Mouse (Mus musculus): ENCODE data around the gene Dnajc19.

Dnajc19 gene

DNA sequence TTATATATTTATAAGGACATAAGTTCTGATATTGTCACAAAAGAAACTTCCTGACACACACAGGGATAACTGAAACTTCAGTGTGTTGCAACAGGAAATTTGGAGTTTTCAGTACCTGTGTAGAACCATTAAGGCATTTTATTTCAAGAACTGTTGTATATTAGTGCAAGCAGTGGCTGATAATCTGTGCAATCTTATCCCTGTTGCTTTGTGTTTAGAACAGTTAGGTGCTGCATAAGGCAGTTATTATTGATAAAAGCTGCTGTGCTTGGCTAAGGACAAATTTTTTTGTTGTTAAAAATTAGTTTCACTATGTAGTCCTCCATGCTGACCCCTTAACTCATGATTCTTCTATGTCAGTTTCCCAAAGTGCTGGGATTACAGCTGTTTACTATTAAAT is 52.2 kb downstream of the Dnajc19 start:
- DNase-seq: no peak

DNA sequence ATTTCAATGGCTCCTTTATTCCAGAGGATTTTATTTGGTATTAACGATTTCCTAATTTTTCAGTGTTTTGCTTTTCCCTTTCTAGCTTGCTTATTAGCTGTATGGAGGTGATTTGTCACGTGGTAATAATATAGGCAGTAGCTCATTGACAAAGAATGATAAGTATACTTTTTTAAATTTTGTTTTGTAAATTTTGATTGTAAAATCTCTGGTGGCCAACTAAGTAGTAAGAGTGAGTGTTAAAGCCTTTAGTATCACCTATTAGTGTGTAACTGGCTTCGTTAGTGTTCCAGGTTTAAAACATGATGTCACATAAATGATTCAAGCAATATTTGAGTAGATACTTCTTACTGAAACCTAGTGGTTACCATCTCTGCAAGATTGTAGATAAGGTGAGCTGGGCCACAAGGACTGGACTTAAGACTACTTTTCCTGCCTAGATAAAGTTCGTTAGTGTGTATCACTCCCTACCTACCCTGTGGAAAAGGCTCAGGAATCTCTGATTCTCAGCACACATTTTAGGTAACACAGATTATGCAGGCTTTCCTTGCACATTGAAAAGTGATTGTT is 59.8 kb downstream of the Dnajc19 start:
- no peak for DNase-seq

DNA sequence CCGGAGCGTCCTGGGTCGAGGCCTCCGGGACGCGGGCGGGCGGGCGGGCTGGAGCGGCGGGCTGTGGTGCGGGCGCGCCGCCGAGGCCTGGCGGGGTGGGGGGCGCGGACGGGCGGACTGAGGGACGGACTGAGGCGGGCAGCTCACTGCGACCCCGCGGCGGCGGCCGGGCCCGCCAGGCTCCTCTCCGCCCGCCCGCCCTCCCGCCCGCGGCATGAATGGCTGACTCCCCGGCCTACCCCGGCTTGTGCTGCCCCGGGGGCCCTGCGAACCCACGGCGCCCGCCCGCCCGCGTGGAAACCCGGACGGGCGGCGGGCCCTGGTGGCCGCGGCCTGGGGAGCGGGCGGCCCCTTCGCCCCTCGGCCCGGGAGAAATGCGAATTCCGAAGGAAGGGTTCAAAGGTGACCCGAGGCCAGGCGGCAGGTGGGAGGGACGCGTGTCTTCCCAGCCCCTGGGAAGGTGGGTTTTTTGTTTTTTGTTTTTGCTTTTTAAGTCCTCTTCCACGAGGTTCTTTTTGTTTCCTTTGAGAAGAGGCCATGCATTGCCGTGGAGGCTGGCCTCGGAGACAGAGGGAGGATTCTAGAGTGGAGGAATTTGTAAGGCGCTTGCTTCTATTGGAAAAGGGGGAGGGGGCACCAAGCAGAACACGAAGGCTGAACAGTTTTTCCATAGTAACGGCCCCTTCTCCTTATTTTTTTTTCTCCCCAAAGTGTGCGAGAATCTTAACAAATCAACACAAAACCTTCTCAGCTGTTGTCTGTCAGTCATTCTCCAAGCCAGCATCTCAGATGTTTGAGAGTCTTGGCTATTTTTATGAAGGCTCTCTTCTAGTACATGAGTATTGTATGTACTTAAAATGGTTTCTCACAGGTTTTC is 60.5 kb downstream of the Dnajc19 start:
- DNase-seq: no peak

DNA sequence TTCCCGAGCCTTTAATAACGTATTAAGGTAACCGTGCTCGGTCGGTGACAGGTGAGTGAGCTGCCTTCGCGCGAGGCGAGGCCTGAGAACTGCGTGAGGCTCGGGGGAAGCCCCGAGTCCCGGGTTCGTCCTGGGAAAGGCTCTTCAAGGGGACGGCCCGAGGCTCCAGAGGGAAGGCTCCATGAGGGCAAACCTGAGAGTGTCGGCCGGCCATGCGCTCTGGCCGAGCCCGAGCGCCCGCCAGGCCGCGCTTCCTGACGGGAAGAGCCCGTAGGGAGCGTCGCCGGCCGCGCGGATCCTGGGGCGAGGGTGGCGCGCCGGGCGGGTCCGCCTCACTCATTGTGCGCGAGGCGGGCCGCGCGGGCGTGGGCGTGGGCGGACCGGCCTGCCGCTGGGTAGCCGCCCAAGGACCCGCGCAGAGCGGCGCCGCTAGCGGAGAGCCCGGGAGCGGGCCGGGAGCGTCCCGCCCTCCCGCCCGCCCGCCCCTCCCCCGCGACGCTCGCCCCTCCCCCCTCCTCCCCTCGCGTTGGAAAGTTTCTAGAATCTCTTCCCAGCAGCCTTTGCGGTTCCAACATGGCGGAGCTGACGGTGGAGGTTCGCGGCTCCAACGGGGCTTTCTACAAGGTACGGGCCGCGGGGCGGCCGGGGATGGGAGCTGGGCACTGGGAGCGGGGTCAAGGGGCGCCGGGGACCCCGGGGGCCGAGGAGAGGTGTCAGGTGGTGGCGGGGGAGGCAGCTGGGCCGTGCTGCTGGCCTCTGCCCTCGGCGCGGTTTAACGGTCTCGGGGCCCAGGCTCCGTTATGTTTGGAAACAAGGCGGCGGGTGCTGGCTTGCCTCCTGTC is 61.4 kb downstream of the Dnajc19 start, which contains the start of gene Fxr1:
TSS of gene Fxr1 (plus strand) at position 404 of the 842 bp plus-strand sequence.
- peak; percentile 81 to 82 for DNase-seq

DNA sequence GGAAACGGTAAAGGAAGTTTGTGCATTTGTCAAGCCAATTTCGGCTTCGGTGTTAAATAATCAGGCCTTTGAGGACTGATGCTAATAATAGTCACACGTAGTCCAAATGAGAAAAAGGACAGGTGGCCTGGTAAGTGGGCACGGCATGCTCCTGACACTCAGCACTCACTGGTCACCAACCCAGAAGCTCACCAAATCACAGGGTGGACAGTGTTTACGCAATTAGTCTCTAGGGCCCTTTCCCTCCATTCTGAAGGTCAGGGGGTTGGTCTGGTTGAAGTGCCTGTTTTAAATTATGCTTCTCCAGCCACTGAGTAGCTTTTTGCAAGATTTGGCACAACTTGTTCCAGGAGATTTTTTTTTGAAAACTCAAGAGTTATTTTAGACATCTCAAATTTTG is 72.9 kb downstream of the Dnajc19 start:
- no peak for DNase-seq

DNA sequence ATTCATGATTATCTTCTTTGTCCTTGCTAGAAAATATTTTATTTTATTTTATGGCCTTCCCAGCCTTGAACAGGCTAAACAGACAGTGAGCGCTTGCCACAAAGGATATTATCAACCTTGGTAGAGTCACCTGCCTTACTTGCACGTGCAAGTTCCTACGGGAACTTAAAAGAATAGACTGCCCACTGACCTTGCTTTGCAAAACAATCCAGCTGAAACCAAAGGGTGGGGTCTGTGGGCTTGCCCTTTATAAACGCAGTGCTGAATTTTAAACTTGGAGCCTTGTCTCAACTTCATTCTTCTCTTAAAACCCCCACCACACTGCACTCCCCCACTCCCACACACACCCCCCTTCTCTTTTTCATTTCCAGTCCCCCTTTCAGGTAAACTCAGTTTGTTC is 73.5 kb downstream of the Dnajc19 start:
- no peak for DNase-seq

DNA sequence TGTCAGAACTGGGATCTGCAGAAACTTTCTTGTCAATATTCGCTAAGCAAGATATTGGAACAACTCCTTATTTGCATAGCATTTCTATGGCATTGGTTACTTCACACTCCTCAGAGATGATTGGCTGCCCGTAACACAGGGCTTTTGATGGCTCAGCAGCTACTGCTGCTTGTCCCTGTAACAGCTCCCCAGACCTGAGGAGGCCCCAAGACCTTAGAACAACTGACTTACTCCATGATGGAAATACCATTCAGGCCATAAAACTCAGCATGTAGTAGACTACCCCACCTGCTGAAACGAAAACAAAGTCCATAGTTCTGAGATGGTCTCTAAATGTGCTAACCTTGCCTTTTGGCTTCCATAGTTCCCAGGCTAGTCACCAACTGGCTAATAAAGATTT is 74.3 kb downstream of the Dnajc19 start:
- DNase-seq: no peak

DNA sequence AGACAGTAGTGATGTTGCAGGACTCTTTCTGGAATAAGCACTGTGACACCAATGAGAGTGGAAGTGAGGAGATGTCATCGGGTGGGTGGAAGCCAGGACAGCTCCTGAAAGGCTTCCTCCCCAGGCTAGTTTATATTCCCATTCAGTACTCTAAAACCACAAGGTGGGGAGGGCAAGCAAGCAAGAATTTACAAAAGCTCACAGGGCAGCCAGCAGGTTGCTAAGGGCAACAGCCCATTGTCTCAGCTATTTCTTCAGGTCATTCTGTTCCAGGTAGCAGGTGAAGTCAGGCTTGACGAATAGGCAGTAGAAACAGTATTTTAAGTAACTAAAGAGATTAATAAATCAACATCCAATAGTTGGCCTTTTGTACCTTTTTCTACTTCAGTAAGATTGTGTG is 74.8 kb downstream of the Dnajc19 start:
- no peak for DNase-seq

All from thymus, postnatal 36 days (tissue).